Mouse (Mus musculus): ENCODE results near the gene Thtpa.
A peak's percentile ranks its signal among the peaks of the same experiment; 100 is the strongest.

The Thtpa gene

GRCm38 (mm10) chr14:55135676-55136075, 41.1 kb downstream of the Thtpa start:
- DNase-seq (ENCODE audit: low read depth, low spot score), result no peak

- DNase-seq (ENCODE audit: low read depth, low spot score), result no peak
Measured at GRCm38 (mm10) chr14:55139313-55139712, 44.7 kb downstream of the Thtpa start.

GRCm38 (mm10) chr14:55146324-55146723, 51.7 kb downstream of the Thtpa start:
- DNase-seq (ENCODE audit: low read depth, low spot score), result no peak

GRCm38 (mm10) chr14:55146829-55147401, 52.3 kb downstream of the Thtpa start:
- DNase-seq (ENCODE audit: low read depth, low spot score), result no peak

GRCm38 (mm10) chr14:55148363-55148915, 53.9 kb downstream of the Thtpa start:
- DNase-seq (ENCODE audit: low read depth, low spot score), result peak; percentile 65

All from mesoderm, embryonic 11.5 days (tissue).